Mouse (Mus musculus) heart, adult 8-10 months (tissue): Measurements from ENCODE around the gene Mtif3. TPM values are rescaled to one million over a fixed set of nuclear protein-coding genes. Genes with fewer than 3 reads are reported as not detected.

Source experiments
- DNase-seq: peaks from one replicate; pipeline ENCODE4 v3.0.0; 2022; ENCODE audit warnings: low spot score
- total RNA-seq, 4 experiments: library from RNA; stranded (reverse); gene quantifications; 2 replicates each; pipeline ENCODE4 v1.2.4; 2022

The Mtif3 gene
- total RNA-seq, 4 experiments from 2014 or later = 26.8 to 38.0 (median 31.5) TPM

DNA sequence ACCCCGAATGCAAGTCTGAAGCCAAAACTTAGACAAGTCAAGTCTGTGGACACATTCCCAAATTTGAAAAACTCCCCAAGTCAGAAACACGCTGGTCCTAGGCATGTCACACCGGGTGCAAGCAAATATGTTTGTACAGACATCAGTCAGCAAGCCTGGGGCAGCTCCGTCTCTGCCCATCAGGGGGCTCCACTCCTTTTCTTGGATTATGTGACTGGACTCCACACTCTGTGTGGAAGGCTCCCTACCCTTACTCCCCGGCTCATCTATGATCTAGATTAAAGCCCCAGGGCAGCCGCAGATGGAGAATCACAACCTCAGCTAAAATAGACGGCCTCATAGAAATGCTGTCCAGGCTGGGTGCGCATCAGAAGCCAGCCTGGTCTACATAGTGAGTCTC, 47.3 kb downstream of the Mtif3 start:
- DNase-seq = no peak

DNA sequence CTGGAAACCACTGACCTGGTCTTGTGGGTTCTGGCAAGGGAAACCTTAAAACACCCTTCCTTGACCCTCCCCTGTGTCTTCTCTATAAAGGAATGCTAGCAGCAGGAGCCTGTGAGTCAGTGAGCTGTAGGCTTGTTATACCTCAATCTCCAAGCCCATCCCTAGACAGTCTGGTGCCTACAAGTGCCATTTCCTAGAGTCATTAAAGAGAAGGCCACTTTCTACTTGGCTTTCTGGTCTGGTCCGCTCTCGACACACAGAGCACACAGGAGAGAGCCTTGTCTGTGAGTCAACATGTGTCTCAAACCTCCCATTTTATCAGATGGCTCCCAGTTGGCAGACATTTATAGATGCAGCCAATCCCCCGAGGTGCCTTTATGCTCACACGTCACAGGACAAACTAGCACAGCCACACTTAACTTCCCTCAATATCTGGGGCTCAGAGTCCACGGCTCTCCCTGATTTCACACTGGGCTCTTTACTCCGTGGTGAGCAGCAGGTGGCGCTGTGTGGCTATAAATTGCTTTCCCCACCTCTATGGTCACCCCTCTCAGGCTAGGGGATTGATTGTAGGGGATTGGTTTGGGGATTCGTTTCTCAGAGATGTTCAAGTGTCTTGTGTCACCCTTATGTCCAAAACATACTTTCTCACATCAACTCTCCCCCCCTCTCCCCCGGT, 49.4 kb downstream of the Mtif3 start:
- DNase-seq = peak; percentile 29

DNA sequence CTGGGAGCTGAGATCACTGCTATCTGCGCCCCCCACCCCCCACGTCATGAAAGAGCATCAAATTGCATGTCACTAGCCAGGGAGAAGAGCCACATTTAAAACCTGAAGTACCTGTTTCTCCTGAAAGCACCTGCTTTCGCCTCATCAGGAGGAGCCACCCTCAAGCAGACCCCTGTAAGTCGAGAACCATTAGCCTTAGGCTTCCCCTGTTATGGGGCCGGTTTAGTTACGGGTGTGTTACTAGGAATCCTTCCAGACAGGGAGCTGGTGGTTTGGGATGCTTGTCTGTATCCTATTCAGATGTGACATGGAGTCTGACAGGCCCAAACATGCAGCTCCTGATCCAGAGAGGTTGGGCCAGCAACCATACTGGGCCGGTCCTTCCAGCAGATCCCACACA, 50.2 kb downstream of the Mtif3 start:
- DNase-seq = no peak

GRCm38 (mm10) chr5:146912206-146912605, 51.4 kb downstream of the Mtif3 start:
- DNase-seq = no peak

GRCm38 (mm10) chr5:146908629-146909028, 55.0 kb downstream of the Mtif3 start:
- no peak for DNase-seq

- no peak for DNase-seq
These were observed 56.1 kb downstream of the Mtif3 start for GRCm38 (mm10) chr5:146907533-146907932.

DNA sequence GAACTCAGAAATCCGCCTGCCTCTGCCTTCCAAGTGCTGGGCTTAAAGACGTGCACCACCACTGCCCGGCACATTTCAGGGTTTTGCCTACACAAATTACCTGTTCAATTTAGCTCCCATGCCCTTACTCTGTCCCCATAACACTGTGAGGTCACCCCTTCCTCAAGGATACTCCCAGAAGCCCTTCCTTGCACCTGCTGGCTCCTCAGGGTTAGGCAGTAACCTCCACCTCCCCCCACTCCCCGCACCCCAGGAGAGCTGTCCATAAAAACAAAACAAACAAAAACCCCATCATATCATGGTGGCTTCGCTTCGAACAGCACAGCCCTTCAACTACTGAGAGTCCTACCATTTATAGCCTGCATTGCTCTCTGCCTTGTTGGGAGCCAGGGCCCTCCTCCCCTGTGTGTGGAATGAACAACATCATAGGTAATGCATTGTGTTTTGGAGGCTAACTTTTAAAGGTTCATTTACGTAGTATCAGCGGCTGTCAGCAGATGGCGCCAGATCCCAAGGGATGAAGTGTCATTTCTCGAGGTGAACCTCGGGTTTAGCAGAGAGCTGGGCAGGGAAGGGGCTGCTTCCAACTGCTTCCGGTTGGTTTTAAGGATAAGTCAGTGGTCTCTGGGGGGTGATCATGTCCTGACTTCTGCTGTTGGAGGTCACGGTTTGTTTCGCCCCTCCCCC, 58.0 kb downstream of the Mtif3 start:
- DNase-seq = peak; percentile 66

DNA sequence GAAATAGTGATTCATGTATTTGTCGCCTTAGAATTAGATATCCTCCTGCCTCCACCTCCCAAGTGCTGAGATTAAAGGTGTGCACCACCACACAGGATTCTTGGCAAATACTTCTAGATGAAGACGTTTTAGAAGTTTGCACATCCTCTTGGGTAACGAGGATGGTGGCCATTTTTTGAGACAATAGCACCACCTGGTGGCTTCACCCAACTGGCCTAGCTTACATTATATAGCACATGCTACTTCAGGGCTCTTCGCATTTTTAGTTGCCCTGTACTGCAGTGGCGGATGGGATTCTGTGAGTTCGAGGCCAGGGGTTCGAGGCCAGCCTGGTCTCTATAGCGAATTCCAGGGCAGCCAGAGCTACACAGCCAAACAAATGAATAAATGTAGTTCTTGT, 59.2 kb downstream of the Mtif3 start:
- peak; percentile 74 for DNase-seq

Other genes starting within 250 kb of the Mtif3 start
- 10 to 100 TPM; 14.7 to 18.7 (median 18.0) TPM for gene Usp12, start 168.8 kb downstream of the Mtif3 start, total RNA-seq
- 100 to 1,000 TPM in 3 of 4 experiments, 10 to 100 TPM in 1; 76.1 to 145 (median 124) TPM for gene Rpl21, start 130.9 kb downstream of the Mtif3 start, total RNA-seq
- 1 to 10 TPM; 1.3 to 2.6 (median 2.0) TPM for gene Rasl11a, start 118.7 kb downstream of the Mtif3 start, total RNA-seq
- gene Gtf3a, start 15.1 kb downstream of the Mtif3 start, total RNA-seq = 10 to 100 TPM; 15.8 to 22.6 (median 19.9) TPM
- 10 to 100 TPM in 2 of 4 experiments, 1 to 10 TPM in 2; 7.4 to 11.5 (median 9.4) TPM for gene Lnx2, start 112.8 kb upstream of the Mtif3 start, total RNA-seq
- gene Polr1d, start 113.2 kb upstream of the Mtif3 start, total RNA-seq = 10 to 100 TPM; 66.0 to 75.4 (median 70.5) TPM
- gene Gsx1, start 224.9 kb upstream of the Mtif3 start, total RNA-seq = not detected